Mouse (Mus musculus) T-helper 1 cell (primary cell): ENCODE results near the gene Apom.

Experiments used
- in situ Hi-C: fragments of 300-600 bp; cut with MboI, MseI; formaldehyde crosslinking; loops from one replicate; pipeline ENCODE4 v1.15.1; 2025; ENCODE audit warnings: high pct_unique_total_duplicates

Apom gene

GRCm38 (mm10) chr17:35158850-35159593, 27.2 kb upstream of the Apom start:
- in situ Hi-C loops, result no loop called here

- in situ Hi-C loops, result no loop called here
Observed at GRCm38 (mm10) chr17:35157661-35158175, 25.9 kb upstream of the Apom start.

- in situ Hi-C loops, result no loop called here
Observed at GRCm38 (mm10) chr17:35157254-35157653, 25.4 kb upstream of the Apom start.

GRCm38 (mm10) chr17:35156461-35157200, 24.8 kb upstream of the Apom start:
- in situ Hi-C loops, result no loop called here

- in situ Hi-C loops, result no loop called here
Observed at GRCm38 (mm10) chr17:35155451-35155850, 23.6 kb upstream of the Apom start.

GRCm38 (mm10) chr17:35154616-35155015, 22.8 kb upstream of the Apom start:
- in situ Hi-C loops, result no loop called here

GRCm38 (mm10) chr17:35153931-35154330, 22.1 kb upstream of the Apom start:
- in situ Hi-C loops, result no loop called here

GRCm38 (mm10) chr17:35153077-35153476, 21.2 kb upstream of the Apom start:
- in situ Hi-C loops, result no loop called here

GRCm38 (mm10) chr17:35152121-35152520, 20.3 kb upstream of the Apom start:
- in situ Hi-C loops, result no loop called here

- in situ Hi-C loops, result no loop called here
Observed at GRCm38 (mm10) chr17:35147922-35148639, 16.2 kb upstream of the Apom start.

- in situ Hi-C loops, result no loop called here
Observed at GRCm38 (mm10) chr17:35147348-35147747, 15.5 kb upstream of the Apom start.

GRCm38 (mm10) chr17:35146139-35146538, 14.3 kb upstream of the Apom start:
- in situ Hi-C loops, result no loop called here

GRCm38 (mm10) chr17:35141971-35142370, 10.1 kb upstream of the Apom start:
- in situ Hi-C loops, result no loop called here

GRCm38 (mm10) chr17:35140490-35140996, 8.7 kb upstream of the Apom start:
- in situ Hi-C loops, result no loop called here

GRCm38 (mm10) chr17:35139269-35139668, 7.4 kb upstream of the Apom start:
- in situ Hi-C loops, result no loop called here

- in situ Hi-C loops, result no loop called here
Observed at GRCm38 (mm10) chr17:35135591-35136320, 3.9 kb upstream of the Apom start.

GRCm38 (mm10) chr17:35134801-35135590, 3.1 kb upstream of the Apom start, which contains the start of gene Bag6:
Gene Bag6, plus strand, starts transcription at chr17:35135178.
- in situ Hi-C loops, result no loop called here

GRCm38 (mm10) chr17:35133517-35133916, 1.7 kb upstream of the Apom start:
- in situ Hi-C loops, result no loop called here

GRCm38 (mm10) chr17:35132174-35132560, 317 bp upstream of the Apom start:
- in situ Hi-C loops, result no loop called here

GRCm38 (mm10) chr17:35131038-35131437, 812 bp downstream of the Apom start:
- in situ Hi-C loops, result no loop called here
